Mouse (Mus musculus) MEL (cell line): ENCODE results near the gene Eif4e1b. TPM values are rescaled to one million over a fixed set of nuclear protein-coding genes. Genes with fewer than 3 reads are reported as not detected.

Experiments used
- polyA plus RNA-seq, 2 experiments: library from polyadenylated mRNA; stranded (reverse) in 1 of 2; unstranded in 1 of 2; fragments of >175 nt in 1 of 2; fragments of >200 nt in 1 of 2; gene quantifications; 2 replicates each; pipeline versions ENCODE4 v1.2.1 to v1.2.4; 2012; ENCODE audit warnings: low replicate concordance in 2 of 2, low read depth in 1 of 2; ENCODE audit not compliant: insufficient read length in 2 of 2, insufficient read depth in 1 of 2, missing spikeins in 1 of 2
- total RNA-seq: library from RNA; depleted of rRNA; stranded (reverse); fragments of 300-350 nt; gene quantifications from 2 replicates; pipeline ENCODE4 v1.2.3, GENCODE M21; 2012; rRNA removed

Gene Eif4e1b
- total and polyA plus RNA-seq, 3 experiments, result not detected

Other genes with a start within 250 kb of the Eif4e1b start
- 32.0 and 34.2 TPM in 2 replicates for gene 4833439L19Rik, start 218.6 kb upstream of the Eif4e1b start, total RNA-seq
- gene 4833439L19Rik, start 218.6 kb upstream of the Eif4e1b start, polyA plus RNA-seq, result 10 to 100 TPM in 1 of 2 experiments, not detected in 1; 53.8 TPM
- gene Arl10, start 209.0 kb upstream of the Eif4e1b start, total RNA-seq, result 3.8 and 5.1 TPM in 2 replicates
- gene Arl10, start 209.0 kb upstream of the Eif4e1b start, polyA plus RNA-seq, result 10 to 100 TPM in 1 of 2 experiments, not detected in 1; 10.9 TPM
- gene Nop16, start 193.9 kb upstream of the Eif4e1b start, total RNA-seq, result 126 and 131 TPM in 2 replicates
- 100 to 1,000 TPM in 1 of 2 experiments, not detected in 1; 172 TPM for gene Nop16, start 193.9 kb upstream of the Eif4e1b start, polyA plus RNA-seq
- gene Higd2a, start 193.8 kb upstream of the Eif4e1b start, total RNA-seq, result 54.0 and 59.8 TPM in 2 replicates
- gene Higd2a, start 193.8 kb upstream of the Eif4e1b start, polyA plus RNA-seq, result 100 to 1,000 TPM in 1 of 2 experiments, not detected in 1; 131 TPM
- 23.5 and 25.0 TPM in 2 replicates for gene Cltb, start 172.7 kb upstream of the Eif4e1b start, total RNA-seq
- 10 to 100 TPM in 1 of 2 experiments, not detected in 1; 59.9 TPM for gene Cltb, start 172.7 kb upstream of the Eif4e1b start, polyA plus RNA-seq
- gene Faf2, start 162.2 kb upstream of the Eif4e1b start, total RNA-seq, result 27.8 and 31.4 TPM in 2 replicates
- gene Faf2, start 162.2 kb upstream of the Eif4e1b start, polyA plus RNA-seq, result 10 to 100 TPM in 1 of 2 experiments, not detected in 1; 39.3 TPM
- gene Rnf44, start 90.1 kb upstream of the Eif4e1b start, total RNA-seq, result 10.4 and 10.7 TPM in 2 replicates
- gene Rnf44, start 90.1 kb upstream of the Eif4e1b start, polyA plus RNA-seq, result 10 to 100 TPM in 1 of 2 experiments, not detected in 1; 60.5 TPM
- not detected in 2 replicates for gene Cdhr2, start 82.5 kb upstream of the Eif4e1b start, total RNA-seq
- gene Cdhr2, start 82.5 kb upstream of the Eif4e1b start, polyA plus RNA-seq, result not detected
- gene Gprin1, start 34.1 kb upstream of the Eif4e1b start, total RNA-seq, result not detected in 2 replicates
- gene Gprin1, start 34.1 kb upstream of the Eif4e1b start, polyA plus RNA-seq, result not detected
- gene Sncb, start 17.4 kb upstream of the Eif4e1b start, total RNA-seq, result not detected in 2 replicates
- not detected for gene Sncb, start 17.4 kb upstream of the Eif4e1b start, polyA plus RNA-seq
- 3.3 and 4.1 TPM in 2 replicates for gene Tspan17, start 5.4 kb downstream of the Eif4e1b start, total RNA-seq
- 10 to 100 TPM in 1 of 2 experiments, not detected in 1; 23.0 TPM for gene Tspan17, start 5.4 kb downstream of the Eif4e1b start, polyA plus RNA-seq
- gene Unc5a, start 165.4 kb downstream of the Eif4e1b start, total RNA-seq, result not detected in 2 replicates
- gene Unc5a, start 165.4 kb downstream of the Eif4e1b start, polyA plus RNA-seq, result not detected
- gene Hk3, start 237.4 kb downstream of the Eif4e1b start, total RNA-seq, result not detected in 2 replicates
- not detected for gene Hk3, start 237.4 kb downstream of the Eif4e1b start, polyA plus RNA-seq